Mouse (Mus musculus): Measurements from ENCODE around the gene Mga.

The Mga gene

GRCm38 (mm10) chr2:120011462-120012200, 114.6 kb downstream of the Mga start:
- in situ Hi-C loops (cut with MboI; ENCODE audit: low pct_unique_long_range_greater_than_20kb in 1 of 2, low sequenced_read_pairs in 2 of 2, unreplicated experiment in 1 of 2), result no loop called here

GRCm38 (mm10) chr2:120012924-120013323, 115.9 kb downstream of the Mga start:
- in situ Hi-C loops (cut with MboI; ENCODE audit: low pct_unique_long_range_greater_than_20kb in 1 of 2, low sequenced_read_pairs in 2 of 2, unreplicated experiment in 1 of 2), result no loop called here

DNA sequence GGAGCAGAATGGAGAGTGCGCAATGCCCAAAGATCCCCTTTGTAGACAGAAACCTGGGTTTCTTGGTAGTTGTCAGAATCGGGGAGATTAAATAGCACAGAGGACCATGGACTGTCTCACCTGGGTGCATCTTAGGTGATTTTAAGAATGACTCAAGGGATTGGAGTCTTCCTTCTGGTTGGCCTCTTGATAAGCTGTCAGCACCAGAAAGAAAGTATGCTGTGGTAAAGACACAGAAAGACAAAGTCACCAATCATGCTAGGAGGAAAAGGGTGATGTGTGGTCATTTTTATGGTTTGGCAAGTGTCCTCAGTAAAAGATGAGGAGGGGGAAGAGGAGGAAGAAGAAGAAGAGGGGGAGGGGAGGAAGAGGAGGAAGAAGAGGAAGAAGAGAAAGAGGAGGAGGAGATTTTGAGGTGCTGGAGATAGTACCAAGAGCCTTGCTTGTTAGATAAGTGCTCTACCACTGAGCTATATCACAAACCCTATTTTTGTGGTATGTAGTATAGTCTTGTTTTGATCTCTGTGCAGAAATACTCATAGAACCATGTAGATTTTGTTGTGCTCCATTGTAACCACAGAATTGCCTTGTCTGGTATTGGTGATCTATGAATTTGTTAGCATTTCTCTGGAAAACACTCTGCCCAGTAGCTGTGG, 116.9 kb downstream of the Mga start:
- in situ Hi-C loops (cut with MboI; ENCODE audit: low pct_unique_long_range_greater_than_20kb in 1 of 2, low sequenced_read_pairs in 2 of 2, unreplicated experiment in 1 of 2), result no loop called here

DNA sequence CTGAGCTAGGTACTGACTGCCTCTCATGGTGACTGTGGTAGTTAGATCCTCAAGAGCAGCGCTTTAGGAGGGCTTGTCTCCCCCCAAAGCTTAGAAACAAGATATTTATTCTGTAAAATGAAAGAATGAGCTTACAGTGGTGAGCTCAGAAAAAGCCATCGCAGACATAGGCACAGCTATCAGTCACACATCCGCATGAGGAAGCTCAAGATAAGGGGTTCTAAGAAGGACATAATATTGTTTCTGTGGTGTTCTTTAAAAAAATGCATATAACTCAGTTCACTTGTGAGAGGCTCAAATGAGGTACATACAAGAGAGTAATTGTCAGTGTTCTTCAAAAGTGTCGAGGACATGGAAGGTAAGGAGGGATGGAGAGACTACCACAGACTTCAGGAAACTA, 118.9 kb downstream of the Mga start:
- in situ Hi-C loops (cut with MboI; ENCODE audit: low pct_unique_long_range_greater_than_20kb in 1 of 2, low sequenced_read_pairs in 2 of 2, unreplicated experiment in 1 of 2), result no loop called here

GRCm38 (mm10) chr2:120017599-120017998, 120.6 kb downstream of the Mga start:
- in situ Hi-C loops (cut with MboI; ENCODE audit: low pct_unique_long_range_greater_than_20kb in 1 of 2, low sequenced_read_pairs in 2 of 2, unreplicated experiment in 1 of 2), result no loop called here
